Mouse (Mus musculus): ENCODE measurements at regions not wholly inside any gene's neighbourhood (a gene's known extent, or its start where the extent isn't known, plus 50 kb on each side); places are given as distances from the start of the nearest gene placed in this dataset.

GRCm38 (mm10) chr13:92972891-92973290, 128.3 kb downstream of the Mtx3 start:
- DNase-seq (ENCODE audit: low spot score in 2 of 2): peak in 1 of 2 experiments; percentile 24

GRCm38 (mm10) chr13:92973791-92974190, 129.2 kb downstream of the Mtx3 start:
- DNase-seq (ENCODE audit: low spot score in 2 of 2): no peak

GRCm38 (mm10) chr13:92986719-92987553, 142.4 kb downstream of the Mtx3 start:
- peak; percentile 76 to 79 for DNase-seq (ENCODE audit: low spot score in 2 of 2)

GRCm38 (mm10) chr13:92987691-92988090, 143.1 kb downstream of the Mtx3 start:
- DNase-seq (ENCODE audit: low spot score in 2 of 2): no peak

- DNase-seq (ENCODE audit: low spot score in 2 of 2): no peak
Measured at GRCm38 (mm10) chr13:92988600-92988999, 144.0 kb downstream of the Mtx3 start.

GRCm38 (mm10) chr13:92990316-92991206, 146.0 kb downstream of the Mtx3 start:
- no peak for DNase-seq (ENCODE audit: low spot score in 2 of 2)
